Mouse (Mus musculus) right cerebral cortex, postnatal 36 days (tissue): ENCODE data around the gene Zfp820.
"Not testable (repeated sequence)": the region's sequence is repeated elsewhere in the genome, so short reads cannot be mapped to it uniquely, and the experiment has no call there.

Experiments used
- DNase-seq, 2 experiments: peaks; one replicate each; pipeline ENCODE4 v3.0.0; 2022; ENCODE audit warnings: low spot score in 2 of 2, mixed read lengths in 1 of 2

Gene Zfp820

DNA sequence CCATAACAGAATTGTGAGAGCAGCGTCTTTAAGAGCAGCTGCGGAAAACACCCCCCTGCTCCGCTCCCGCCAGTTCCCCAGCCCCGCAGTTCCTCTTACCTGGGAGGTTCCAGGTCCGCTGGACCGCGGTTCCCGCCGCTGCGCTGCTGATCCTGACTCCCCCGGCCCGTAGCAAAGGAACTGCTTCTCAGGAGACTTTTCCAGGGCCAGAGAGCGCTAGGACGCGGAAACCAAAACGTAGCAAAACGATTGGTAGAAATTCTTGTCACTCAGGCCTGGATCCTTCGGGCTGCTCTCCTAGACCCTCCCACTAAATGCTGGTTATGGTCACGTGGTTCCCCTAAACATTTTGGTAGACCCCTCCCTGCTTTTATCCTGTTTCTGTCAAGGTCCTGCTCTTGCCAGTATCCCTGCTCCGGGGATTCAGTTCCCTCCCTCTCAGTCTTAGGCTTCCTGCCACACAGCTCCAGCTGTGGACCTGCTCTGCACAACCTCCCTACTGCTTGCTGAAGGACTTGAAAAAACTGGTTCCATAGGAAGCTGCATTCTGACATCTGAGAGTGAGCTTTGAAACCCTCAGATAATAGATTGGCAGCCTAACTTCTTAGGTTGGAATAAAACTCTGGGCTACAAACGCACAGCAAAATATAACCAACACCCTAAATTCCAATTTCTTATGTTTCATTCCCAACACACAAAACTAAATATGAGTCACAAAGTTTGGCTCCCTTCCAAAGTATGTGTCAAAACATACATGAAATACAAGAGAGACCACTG lies at the start of gene Zfp820:
TSS of gene Zfp820 (minus strand) at position 228 of the 777 bp plus-strand sequence.
- peak; percentile 2 to 5 for DNase-seq

DNA sequence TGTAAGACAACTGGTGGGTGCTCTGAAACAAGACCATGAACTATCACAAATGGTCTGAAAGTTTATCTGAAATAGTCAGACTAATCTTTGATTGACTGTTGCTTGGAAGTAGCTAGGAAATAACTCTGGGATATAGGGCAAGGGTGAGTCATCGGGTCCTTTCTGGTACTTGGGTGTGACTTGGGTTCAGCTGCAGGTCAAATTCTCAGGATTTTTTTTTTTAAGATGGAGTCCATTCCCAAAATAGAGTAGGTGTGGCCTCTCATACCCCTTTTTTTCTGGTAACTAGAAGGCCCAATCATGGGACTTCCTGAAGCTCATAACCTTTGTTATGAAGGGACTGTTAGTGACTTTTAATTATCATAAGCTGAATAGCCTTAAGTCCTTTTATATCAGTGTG lies 25.7 kb upstream of the Zfp820 start:
- no peak for DNase-seq

DNA sequence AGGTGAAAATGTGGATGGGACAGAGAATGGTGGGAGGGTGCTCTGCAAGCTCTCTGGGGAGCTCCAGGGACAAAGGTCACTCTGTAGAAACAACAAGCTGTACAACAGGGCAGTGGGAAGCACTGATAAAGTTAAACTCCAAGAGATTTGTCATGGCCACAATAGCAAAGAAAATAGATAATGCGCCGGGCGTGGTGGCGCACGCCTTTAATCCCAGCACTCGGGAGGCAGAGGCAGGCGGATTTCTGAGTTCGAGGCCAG lies 680 bp upstream of the Zfp820 start:
- not testable (repeated sequence) for DNase-seq

DNA sequence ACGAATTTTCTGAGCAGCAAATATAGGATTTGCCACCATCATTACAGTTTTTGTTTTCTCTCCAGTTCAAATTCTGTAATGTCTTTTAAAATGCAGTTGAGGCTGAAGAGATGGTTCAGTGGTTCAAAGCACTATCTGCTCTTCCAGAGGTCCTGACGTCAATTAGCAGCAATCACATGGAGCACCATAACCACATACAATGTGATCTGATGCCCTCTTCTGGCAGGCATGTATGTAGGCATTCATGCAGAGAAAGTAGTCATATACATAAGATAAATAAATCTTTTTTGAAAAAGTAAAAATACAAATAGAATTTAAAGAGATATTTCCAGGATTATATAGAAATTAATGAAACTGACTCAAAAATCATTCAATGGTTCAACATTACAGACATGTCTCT lies 7.1 kb downstream of the Zfp820 start:
- DNase-seq, result no peak

DNA sequence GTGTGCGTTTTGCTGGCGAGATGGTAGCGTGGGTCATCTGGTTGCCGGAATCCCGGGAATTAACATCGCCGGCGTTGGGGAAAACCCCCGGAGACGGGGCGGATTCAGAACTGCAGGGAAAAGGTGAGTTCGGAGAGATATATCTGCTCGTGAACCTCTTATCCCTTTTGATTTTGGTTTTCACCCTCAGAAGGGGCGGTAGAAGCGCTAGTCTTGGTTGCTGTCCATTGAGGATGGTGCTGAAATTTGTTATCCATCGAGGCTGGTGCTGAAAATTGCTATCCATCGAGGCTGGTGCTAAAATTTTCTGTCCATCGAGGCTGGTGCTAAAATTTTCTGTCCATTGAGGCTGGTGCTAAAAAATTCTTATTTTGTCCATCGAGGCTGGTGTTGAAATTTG lies 44.2 kb downstream of the Zfp820 start:
- not testable (repeated sequence) for DNase-seq

DNA sequence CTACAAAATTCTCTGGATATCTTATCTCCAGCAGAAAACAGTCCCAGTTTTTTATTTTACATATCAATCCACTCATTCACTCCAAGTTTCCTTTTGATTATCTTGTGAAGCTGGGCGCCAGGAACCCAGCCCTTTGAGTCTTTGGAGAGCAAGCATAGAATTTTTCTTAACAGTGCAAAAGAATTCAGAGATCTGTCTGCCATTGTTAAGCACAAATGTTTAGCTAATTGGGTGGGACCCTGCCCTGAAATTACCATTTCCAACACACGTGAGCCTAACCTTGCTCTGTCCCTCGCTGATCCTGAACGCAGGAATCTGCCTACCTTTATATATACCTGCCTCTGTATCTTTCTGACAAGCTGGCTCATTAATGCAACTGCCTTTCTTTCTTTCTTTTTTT lies 53.3 kb downstream of the Zfp820 start:
- DNase-seq, result no peak

DNA sequence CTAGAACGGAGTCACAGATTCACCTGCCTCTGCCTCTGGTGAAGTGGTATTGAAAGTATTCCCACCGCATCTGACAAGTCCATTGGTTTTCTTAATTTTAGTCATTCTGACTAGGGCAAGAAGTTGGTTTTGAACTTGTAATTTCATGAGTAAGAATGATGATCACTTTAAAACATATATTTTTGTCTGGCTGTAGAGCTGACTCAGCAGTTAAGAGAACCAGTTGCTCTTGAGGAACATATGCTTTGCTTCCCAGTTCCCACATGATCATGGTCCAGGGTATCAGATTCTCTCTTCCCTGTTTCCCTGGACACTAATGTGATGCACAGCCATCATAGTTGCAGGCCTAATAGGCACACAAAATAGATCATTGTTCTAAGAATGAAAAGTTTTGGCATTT lies 75.2 kb downstream of the Zfp820 start:
- DNase-seq, result no peak
